Mouse (Mus musculus): Measurements from ENCODE around the gene 4931414P19Rik. TPM values are rescaled to one million over a fixed set of nuclear protein-coding genes. Genes with fewer than 3 reads are reported as not detected.

The 4931414P19Rik gene
- 2.1 and 4.5 TPM in 2 replicates for total RNA-seq (2017)

- no peak for ATAC-seq (ENCODE audit: extremely low read depth, insufficient number of reproducible peaks, low FRiP score, poor library complexity, severe bottlenecking)
These were observed at the start of gene 4931414P19Rik for GRCm38 (mm10) chr14:54605752-54606321. 4931414P19Rik (minus strand) TSS chr14:54605993.

DNA sequence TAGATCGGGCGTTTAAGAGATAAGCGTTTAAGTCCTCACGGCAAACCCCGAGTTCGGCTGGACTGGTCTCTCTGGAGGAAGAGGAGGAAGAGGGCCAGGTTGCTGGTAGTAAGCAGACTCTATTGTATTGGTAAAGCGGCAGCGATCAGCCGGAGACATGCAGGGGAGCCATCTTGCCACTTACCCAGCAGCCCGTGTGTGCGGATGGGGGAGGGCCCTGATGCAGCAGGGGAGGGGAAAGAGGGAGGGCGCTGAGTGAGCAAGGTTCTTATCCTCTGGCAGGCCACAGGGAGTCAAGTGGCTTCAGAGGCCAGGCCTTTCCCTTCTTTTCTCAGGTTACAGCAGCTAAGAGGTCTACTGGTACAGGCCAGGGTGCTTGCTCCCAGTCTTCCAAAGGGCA, 47.7 kb upstream of the 4931414P19Rik start:
- ATAC-seq (ENCODE audit: extremely low read depth, insufficient number of reproducible peaks, low FRiP score, poor library complexity, severe bottlenecking): peak; percentile 76

GRCm38 (mm10) chr14:54652787-54653186, 47.0 kb upstream of the 4931414P19Rik start:
- no peak for ATAC-seq (ENCODE audit: extremely low read depth, insufficient number of reproducible peaks, low FRiP score, poor library complexity, severe bottlenecking)

- no peak for ATAC-seq (ENCODE audit: extremely low read depth, insufficient number of reproducible peaks, low FRiP score, poor library complexity, severe bottlenecking)
These were observed 45.8 kb upstream of the 4931414P19Rik start for GRCm38 (mm10) chr14:54651556-54651955.

DNA sequence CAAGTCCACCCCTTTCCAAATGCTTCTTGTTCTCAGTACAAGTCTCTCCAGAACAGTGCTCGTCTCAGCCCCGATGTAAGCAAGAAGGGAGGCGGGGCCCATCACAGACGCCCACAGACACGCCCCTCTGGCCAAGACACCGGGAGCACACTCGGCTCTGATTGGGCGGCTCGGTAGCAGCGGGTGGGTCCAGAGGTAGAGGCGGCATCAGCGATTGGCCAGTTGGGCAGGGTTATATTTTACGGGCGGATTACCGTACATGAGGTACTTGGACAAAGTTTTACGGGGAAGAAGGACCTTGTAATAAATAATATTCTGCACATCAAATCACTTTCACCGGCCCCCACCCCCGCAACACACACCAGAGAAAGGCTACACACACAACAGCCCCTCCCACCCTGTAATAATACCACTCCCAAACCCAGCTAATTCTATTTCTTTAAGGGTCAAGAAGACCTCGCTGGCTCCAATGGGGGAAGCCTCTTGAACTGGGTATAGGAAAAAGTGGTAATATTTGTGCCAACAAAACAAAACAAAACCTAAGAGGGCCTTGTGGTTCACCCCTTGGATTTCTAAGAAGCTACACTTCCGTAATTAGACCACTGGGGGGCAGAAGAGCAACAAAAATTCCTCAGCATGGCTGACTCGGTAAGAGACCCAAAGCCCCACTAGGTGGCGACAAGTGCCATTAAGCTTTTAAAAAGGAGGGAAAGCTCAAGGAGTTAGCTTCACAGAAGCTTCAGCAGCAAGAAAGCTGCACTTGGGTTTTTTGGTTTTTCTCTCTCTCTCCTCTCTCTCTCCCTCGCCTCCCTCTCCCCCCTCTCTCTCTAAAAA, 45.0 kb upstream of the 4931414P19Rik start:
- peak; percentile 83 for ATAC-seq (ENCODE audit: extremely low read depth, insufficient number of reproducible peaks, low FRiP score, poor library complexity, severe bottlenecking)

DNA sequence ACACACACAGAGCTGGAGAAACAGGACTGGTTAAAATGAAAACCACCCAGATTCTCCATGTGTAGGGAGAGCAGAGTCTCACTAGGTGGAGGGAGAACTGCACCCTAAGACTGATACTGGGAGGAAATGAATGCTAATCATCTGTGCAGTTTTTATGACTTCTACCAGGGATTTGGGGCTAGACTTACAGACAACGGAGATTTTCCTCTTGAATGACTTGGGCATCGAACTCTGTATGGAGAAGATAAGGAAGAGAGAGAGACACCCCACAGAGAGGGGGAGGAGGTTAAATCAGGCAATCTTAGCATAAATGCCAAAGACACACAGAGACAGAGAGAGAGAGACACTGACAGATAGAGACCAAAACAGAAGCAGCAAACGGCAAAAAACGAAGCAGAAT, 42.1 kb upstream of the 4931414P19Rik start:
- no peak for ATAC-seq (ENCODE audit: extremely low read depth, insufficient number of reproducible peaks, low FRiP score, poor library complexity, severe bottlenecking)

DNA sequence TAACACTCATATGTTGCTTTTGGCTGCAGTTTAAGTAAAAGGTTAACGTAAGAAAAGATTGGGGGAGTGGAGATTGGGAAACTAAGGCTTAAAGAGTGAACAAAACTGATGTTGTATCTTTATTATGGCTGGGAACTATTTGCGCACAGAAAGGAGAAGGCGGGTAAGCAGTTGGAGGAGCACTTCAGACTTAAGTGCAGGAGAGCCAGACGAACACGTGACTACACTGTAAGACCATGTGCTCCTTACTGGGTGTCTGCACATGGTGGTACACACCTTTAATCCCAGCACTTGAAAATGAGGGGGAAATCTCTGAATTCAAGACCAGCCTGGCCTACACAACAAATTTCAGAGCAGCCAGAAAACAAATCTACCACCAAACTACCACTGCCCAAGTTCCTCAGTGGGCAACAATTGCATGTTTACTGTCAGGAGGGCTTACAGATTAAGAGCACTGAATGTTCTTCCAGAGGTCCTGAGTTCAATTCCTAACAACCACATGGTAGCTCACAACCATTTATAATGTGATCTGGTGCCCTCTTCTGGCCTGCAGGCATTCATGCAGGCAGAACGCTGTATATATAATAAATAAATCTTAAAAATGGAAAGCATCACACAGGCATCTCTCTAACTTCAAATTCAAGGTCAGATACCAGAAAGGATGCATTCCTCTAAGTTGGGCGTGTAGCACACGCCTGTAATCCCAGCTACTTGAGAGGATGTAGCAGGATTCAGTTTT, 41.3 kb upstream of the 4931414P19Rik start:
- ATAC-seq (ENCODE audit: extremely low read depth, insufficient number of reproducible peaks, low FRiP score, poor library complexity, severe bottlenecking): no peak

DNA sequence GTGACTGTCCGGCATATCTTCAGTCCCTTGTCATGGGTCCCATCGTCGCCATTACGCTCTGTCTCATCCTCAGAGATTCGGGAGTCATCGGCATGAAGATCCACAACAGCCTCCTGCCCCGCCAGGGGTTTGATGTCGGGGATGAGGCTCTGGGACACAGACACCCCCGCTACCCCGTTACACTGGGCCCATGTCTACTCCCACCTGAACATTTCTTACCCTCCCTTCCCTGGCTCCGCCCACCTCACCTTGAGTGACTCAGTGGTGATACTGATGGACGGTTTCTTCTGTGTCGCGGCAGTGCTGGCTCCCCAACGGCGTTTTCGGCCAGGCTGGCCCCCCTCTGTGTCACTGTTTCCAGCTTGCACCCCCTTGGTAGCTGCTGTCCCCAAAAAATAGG, 40.7 kb upstream of the 4931414P19Rik start:
- ATAC-seq (ENCODE audit: extremely low read depth, insufficient number of reproducible peaks, low FRiP score, poor library complexity, severe bottlenecking): no peak

DNA sequence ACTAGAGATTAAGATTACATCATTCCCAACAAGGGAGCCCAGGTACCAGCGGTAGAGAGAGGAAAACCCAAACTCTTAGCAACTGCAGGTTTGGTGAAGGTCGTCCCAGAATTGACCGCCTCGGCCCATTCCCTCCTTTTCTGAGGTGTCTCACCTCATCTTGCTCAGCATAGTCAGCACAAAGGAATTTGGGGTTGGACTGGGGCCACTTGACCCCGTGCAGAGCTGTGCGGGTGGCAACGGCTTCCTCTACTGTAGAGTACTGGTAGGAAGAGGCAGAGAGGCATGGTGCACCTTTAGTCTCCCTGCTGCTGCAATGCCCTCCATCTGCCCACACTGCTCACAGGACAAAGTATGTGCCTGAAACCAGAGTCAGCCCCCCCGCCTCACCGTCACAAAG, 38.5 kb upstream of the 4931414P19Rik start:
- ATAC-seq (ENCODE audit: extremely low read depth, insufficient number of reproducible peaks, low FRiP score, poor library complexity, severe bottlenecking): no peak

- no peak for ATAC-seq (ENCODE audit: extremely low read depth, insufficient number of reproducible peaks, low FRiP score, poor library complexity, severe bottlenecking)
These were observed 37.2 kb upstream of the 4931414P19Rik start for GRCm38 (mm10) chr14:54643011-54643410.

DNA sequence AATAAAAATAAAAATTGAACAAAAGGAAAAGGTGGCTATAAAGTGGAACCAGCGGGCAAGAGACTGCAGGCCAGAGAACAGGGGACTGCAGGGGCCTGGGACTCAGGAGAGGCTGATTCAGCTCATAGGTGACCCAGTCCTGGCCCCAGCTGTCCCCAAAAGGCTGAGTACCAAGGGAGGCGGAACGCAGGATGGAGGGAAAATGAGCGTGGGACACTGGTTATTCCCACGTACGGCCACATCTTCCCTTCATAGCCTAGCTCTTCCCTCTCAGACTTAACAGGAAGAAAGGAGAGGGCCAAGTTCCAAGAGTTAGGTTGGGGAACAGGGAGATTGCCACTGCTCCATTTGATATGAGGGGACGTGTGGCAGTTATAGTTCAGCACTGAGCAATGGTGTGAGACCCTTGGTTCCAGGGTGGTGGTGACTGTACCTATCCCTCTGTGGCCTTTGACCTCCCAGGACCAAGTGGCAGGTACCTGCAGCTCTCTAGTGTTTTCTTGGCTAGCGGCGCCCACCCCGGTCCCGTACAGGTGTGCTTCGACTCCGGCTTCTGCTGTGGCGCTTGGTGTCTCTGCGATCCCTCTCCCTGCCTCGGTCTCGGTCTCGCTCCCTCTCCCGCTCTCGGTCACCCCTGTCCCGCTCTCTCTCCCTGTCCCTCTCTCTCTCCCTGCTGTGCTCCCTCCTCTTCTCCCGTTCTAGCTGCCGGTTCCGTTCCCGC, 36.6 kb upstream of the 4931414P19Rik start:
- no peak for ATAC-seq (ENCODE audit: extremely low read depth, insufficient number of reproducible peaks, low FRiP score, poor library complexity, severe bottlenecking)

GRCm38 (mm10) chr14:54641305-54641969, 35.6 kb upstream of the 4931414P19Rik start, which contains the start of gene Cdh24:
Cdh24 (minus strand) TSS chr14:54641364.
- peak; percentile 71 for ATAC-seq (ENCODE audit: extremely low read depth, insufficient number of reproducible peaks, low FRiP score, poor library complexity, severe bottlenecking)

DNA sequence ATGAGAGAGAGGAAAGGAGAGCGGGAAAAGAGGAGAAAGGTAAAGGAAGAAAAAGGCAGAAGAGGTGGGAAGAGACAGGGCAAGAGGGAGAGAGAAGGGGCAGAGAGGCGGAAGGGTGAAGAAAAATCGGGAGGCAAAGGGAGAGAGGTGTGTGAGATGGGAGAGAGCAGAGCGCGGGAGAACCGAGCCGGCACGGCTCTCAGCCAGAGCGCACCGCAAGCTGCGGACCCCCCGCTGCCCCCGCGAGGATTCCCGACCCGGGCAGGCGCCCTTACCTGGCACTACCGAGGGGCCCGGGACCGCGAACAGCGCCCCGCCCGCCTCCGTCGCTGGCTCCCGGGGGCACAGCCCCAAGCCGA, 35.1 kb upstream of the 4931414P19Rik start, which contains the start of gene Gm17606:
Gm17606 (plus strand) TSS at position 7 of the 359 bp plus-strand sequence.
- ATAC-seq (ENCODE audit: extremely low read depth, insufficient number of reproducible peaks, low FRiP score, poor library complexity, severe bottlenecking): no peak

GRCm38 (mm10) chr14:54640121-54640520, 34.3 kb upstream of the 4931414P19Rik start:
- ATAC-seq (ENCODE audit: extremely low read depth, insufficient number of reproducible peaks, low FRiP score, poor library complexity, severe bottlenecking): no peak

- ATAC-seq (ENCODE audit: extremely low read depth, insufficient number of reproducible peaks, low FRiP score, poor library complexity, severe bottlenecking): no peak
These were observed 32.4 kb upstream of the 4931414P19Rik start for GRCm38 (mm10) chr14:54638210-54638609.

DNA sequence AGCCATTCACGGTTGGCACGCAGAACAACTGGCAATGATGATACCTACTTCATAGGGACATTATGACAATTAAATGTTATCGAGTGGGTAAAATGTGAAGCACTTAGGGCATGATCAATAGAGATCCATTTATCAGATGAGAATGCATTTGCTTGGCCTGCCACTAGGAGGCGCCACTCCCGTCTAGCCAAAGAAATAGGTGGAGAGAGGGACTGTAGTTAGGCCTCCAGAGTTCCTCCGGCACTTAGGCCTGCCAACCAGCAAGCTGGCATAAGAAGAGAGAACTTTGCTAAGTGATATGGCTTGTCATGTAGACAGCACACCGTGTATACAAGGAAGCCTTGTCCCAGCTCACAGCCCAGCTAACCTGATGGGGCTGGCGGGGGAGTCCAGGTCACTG, 31.2 kb upstream of the 4931414P19Rik start:
- 0 out of 2 replicates have a peak, but pooled peaks have one; percentile 21 for ATAC-seq (ENCODE audit: extremely low read depth, insufficient number of reproducible peaks, low FRiP score, poor library complexity, severe bottlenecking)

DNA sequence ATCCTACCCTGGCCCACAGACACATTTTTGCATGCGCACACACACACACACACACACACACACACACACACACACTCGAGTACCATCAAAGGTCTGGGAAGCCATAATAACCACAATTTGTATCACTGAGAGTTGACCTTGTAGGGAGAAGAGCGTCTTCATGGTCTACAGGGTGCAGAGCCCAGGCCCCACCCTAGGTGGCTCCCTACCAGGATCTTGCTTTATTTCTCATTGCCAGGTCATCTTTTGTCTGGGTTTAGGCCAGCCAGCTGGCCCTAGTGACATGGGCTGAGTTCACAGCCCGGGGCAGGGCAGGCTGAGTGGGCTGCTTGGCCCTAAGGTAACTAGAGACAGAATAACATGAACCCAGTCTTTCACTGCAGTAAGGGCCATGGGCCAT, 28.4 kb upstream of the 4931414P19Rik start:
- ATAC-seq (ENCODE audit: extremely low read depth, insufficient number of reproducible peaks, low FRiP score, poor library complexity, severe bottlenecking): no peak

- ATAC-seq (ENCODE audit: extremely low read depth, insufficient number of reproducible peaks, low FRiP score, poor library complexity, severe bottlenecking): no peak
These were observed 26.5 kb upstream of the 4931414P19Rik start for GRCm38 (mm10) chr14:54632252-54632651.

DNA sequence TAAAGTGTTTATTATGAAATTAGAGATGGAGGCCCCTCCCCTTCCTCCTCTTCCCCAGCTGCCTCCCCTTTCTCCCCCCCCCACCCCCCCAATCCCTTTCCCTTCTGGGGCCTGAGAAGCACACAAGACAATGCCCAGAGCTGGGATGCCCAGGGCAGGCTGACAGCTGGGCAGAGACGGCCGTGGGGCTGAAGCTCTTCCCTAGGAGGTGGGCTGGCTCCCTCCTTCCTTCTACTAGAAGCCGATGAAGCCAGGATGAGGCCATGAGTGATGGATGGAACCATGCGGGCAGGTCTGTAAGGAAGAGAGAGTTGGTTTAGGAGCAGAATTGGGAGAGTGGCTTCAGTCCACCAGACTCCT, 25.4 kb upstream of the 4931414P19Rik start:
- no peak for ATAC-seq (ENCODE audit: extremely low read depth, insufficient number of reproducible peaks, low FRiP score, poor library complexity, severe bottlenecking)

All from neutrophil, adult 5-6 weeks (primary cell).